Mouse (Mus musculus) thymus, adult 2 months (tissue): Measurements from ENCODE around the gene Lrrk1.

Experiments
- CTCF ChIP-seq: fragments of 200-500 bp; IDR thresholded peaks from 2 replicates; pipeline ENCODE4 v1.5.1; 2012; ENCODE audit warnings: mild to moderate bottlenecking, control low read depth, low read length, moderate library complexity, borderline replicate concordance; ENCODE audit not compliant: control insufficient read depth, poor library complexity, insufficient read depth; ENCODE audit errors: extremely low read depth
- POLR2A ChIP-seq: fragments of 200-500 bp; IDR thresholded peaks from 2 replicates; pipeline ENCODE4 v1.6.1; 2012; ENCODE audit warnings: mild to moderate bottlenecking, low read length, control low read depth, moderate library complexity; ENCODE audit not compliant: control insufficient read depth, poor library complexity, insufficient read depth; ENCODE audit errors: extremely low read depth

- TF ChIP-seq POLR2A (no peak), CTCF (no peak)
These were observed 171.1 kb downstream of the Lrrk1 start for GRCm38 (mm10) chr7:66217011-66217410.
